Mouse (Mus musculus) liver, embryonic 13.5 days (tissue): ENCODE data around the gene Gbf1. TPM values are rescaled to one million over a fixed set of nuclear protein-coding genes. Genes with fewer than 3 reads are reported as not detected.

Experiments used
- ATAC-seq: fragments of 200-750 bp; cut with Nextera tagmentation; 2 replicates; pipeline ENCODE4 v1.8.0; 2017; ENCODE audit warnings: low read depth, mild to moderate bottlenecking, moderate number of reproducible peaks, moderate library complexity
- DNase-seq: peaks from one replicate; pipeline ENCODE4 v3.0.0; 2022
- H3K27ac ChIP-seq: fragments of 300-500 bp; sonication (generic); 2 replicates; pipeline ENCODE4 v1.5.1; 2015; ENCODE audit warnings: moderate library complexity, mild to moderate bottlenecking, inconsistent platforms
- H3K27me3 ChIP-seq: fragments of 300-500 bp; sonication (generic); 2 replicates; pipeline ENCODE4 v1.6.1; 2015; ENCODE audit warnings: mild to moderate bottlenecking, inconsistent platforms
- H3K36me3 ChIP-seq: fragments of 300-500 bp; sonication (generic); 2 replicates; pipeline ENCODE4 v1.6.1; 2015; ENCODE audit warnings: mild to moderate bottlenecking, inconsistent platforms
- H3K4me1 ChIP-seq: fragments of 300-500 bp; sonication (generic); replicated peaks from 2 replicates; pipeline ENCODE4 v1.6.1; 2015; ENCODE audit warnings: inconsistent platforms
- H3K4me2 ChIP-seq: fragments of 300-500 bp; sonication (generic); 2 replicates; pipeline ENCODE4 v1.6.1; 2015; ENCODE audit warnings: inconsistent platforms, mild to moderate bottlenecking, moderate library complexity
- H3K4me3 ChIP-seq: fragments of 300-500 bp; sonication (generic); replicated peaks from 2 replicates; pipeline ENCODE4 v1.5.1; 2015; ENCODE audit warnings: mild to moderate bottlenecking, inconsistent platforms
- H3K9ac ChIP-seq: fragments of 300-500 bp; sonication (generic); 2 replicates; pipeline ENCODE4 v1.6.1; 2015; ENCODE audit warnings: mild to moderate bottlenecking, inconsistent platforms
- H3K9me3 ChIP-seq: fragments of 300-500 bp; sonication (generic); replicated peaks from 2 replicates; pipeline ENCODE4 v1.6.1; 2016; ENCODE audit warnings: inconsistent platforms
- WGBS: fragments of 180-500 bp; shearing (Covaris S2); methylation state at CpG from one replicate; pipeline ENCODE4 v1.1.7; 2015; ENCODE audit not compliant: insufficient replicate concordance; 5-methylcytosine and 5-hydroxymethylcytosine counted together
- polyA plus RNA-seq: library from polyadenylated mRNA; unstranded; fragments of >200 nt; fragmentation: Nextera tagmentation; extraction: Ambion mirVana; gene quantifications from 2 replicates; pipeline ENCODE4 v1.2.1, GENCODE M21; 2015

The Gbf1 gene
- polyA plus RNA-seq, 1 experiment from 2014 or later: 20.1 TPM

DNA sequence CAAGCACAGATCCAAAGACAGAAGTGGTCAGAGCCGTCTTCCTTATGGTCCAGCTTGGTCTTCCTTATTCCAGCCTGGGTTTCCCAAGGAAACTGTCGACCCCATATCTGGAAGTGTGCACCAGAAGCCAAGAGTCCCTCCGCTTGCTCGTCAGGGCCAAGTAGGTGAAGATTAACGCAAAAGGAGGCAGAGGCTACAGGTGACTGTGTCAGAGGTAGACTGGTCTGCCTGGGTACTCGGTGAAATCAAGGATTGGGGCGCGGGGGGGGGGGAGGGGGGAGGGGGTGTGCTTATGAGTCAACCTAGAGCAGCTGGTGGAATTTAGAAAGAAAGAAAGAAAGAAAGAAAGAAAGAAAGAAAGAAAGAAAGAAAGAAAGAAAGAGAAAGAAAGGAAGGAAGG, 21.0 kb upstream of the Gbf1 start:
- no peak overlapping the region for H3K27ac ChIP-seq
- no peak for ATAC-seq
- peak overlapping the region; percentile 27 for H3K4me3 ChIP-seq
- H3K36me3 ChIP-seq: no peaks in the 10 kb centered on the region
- H3K27me3 ChIP-seq: peaks cover 74% of the 10 kb centered on the region
- peaks cover 17% of the 10 kb centered on the region for H3K4me1 ChIP-seq
- H3K4me2 ChIP-seq: peak overlapping the region; percentile 57
- 14% methylated on average over 8 of the region's 8 CpGs for WGBS
- no peak for DNase-seq
- no peaks in the 10 kb centered on the region for H3K9me3 ChIP-seq
- no peak overlapping the region for H3K9ac ChIP-seq

DNA sequence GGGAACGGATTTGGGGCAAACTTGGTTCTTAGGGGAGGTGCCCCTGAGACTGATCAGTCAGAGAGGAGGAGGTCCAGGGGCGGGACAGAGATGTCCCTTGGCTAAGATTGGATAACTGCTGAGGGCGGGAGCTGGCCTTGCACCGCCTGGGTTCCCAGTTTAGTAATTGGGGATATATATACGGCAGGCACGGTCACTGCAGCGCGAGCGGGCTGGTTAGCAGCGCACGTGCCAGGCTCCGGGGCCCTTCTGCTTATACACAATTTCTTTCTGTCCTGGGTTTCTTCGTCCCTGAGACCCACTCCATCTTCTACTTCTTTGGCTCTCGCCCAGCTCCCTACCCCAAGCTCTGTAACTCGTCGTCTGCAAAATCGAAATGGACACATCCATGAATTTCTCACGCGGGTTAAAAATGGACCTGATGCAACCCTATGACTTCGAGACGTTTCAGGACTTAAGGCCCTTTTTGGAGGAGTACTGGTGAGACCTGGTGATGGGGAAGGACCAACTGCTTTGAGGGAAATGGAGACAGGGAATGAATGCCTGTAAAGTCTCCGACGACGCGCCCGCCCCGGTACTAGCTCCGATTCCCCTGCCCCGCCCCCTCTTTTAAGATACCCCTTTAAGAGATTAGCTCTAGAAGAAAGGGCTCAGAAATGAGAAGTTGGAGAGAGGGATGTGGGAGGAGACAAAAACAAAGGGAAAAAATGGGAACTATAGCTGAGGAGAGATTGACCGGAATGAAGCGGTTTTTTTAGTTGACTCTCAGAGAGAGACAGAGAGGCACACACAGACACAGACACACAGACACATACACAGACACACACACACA, 20.4 kb upstream of the Gbf1 start, which contains the start of gene Elovl3:
Gene Elovl3 (plus strand): TSS at position 204 of the 832 bp plus-strand sequence.
- Histone ChIP-seq H3K9ac (no peak within 1 kb of the TSS), H3K27me3 (peaks cover 80% of the 10 kb centered on the region), H3K4me2 (peak within 1 kb of the TSS; percentile 57), H3K27ac (no peak within 1 kb of the TSS), H3K36me3 (no peaks in the 10 kb centered on the region), H3K9me3 (no peaks in the 10 kb centered on the region), H3K4me3 (peak within 1 kb of the TSS; percentile 27), H3K4me1 (peaks cover 23% of the 10 kb centered on the region)
- DNase-seq (peak; percentile 26), ATAC-seq (peak; percentile 65)
- 2% methylated on average over 31 of the region's 31 CpGs for WGBS

DNA sequence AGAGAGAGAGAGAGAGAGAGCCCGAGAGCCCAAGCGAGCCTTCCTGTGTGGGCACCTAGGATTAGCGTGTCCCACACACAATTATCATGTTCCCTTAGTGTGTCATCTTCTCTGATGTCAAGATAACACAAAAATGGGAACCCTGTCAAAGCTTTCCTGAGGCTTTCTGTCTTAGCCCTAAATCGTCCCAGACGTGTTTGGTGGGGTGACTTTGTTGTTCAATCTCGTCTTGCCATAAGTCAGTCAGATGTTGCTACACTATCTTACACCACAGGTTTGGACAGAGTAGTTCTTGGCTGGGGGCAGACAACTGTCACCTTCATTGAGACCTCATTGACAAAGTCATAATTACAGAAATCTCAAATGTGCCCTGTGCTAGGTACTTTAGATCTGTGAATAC, 19.7 kb upstream of the Gbf1 start:
- H3K9ac ChIP-seq: no peak overlapping the region
- peaks cover 83% of the 10 kb centered on the region for H3K27me3 ChIP-seq
- ATAC-seq: no peak
- no peak overlapping the region for H3K4me3 ChIP-seq
- no peak overlapping the region for H3K27ac ChIP-seq
- no peak overlapping the region for H3K4me2 ChIP-seq
- no peaks in the 10 kb centered on the region for H3K9me3 ChIP-seq
- DNase-seq: no peak
- no peaks in the 10 kb centered on the region for H3K36me3 ChIP-seq
- H3K4me1 ChIP-seq: peaks cover 30% of the 10 kb centered on the region
- 27% methylated on average over 6 of the region's 6 CpGs for WGBS

DNA sequence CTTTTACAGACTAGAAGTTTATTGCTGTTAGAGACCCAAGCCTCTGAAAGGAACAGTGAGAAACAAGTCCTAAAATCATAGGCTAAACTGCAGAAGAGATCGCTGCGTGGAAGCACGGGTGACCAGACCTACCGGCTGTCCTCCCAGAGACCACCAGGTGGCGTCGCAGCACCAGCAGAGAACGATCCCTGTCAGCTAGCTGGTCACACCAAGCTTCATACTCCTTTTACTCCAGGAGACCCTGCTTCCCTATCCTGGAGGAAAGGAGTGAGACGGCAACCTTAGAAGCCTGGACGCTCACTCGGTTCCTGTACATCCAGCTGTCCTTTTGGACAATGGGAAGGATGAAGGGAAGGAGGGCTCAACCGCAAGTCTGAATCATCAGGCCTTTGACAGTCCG, 17.0 kb upstream of the Gbf1 start:
- H3K27ac ChIP-seq: no peak overlapping the region
- H3K4me2 ChIP-seq: peak overlapping the region; percentile 98
- H3K36me3 ChIP-seq: no peaks in the 10 kb centered on the region
- peaks cover 100% of the 10 kb centered on the region for H3K27me3 ChIP-seq
- peak overlapping the region; percentile 66 for H3K4me3 ChIP-seq
- peaks cover 33% of the 10 kb centered on the region for H3K4me1 ChIP-seq
- peak overlapping the region; percentile 63 for H3K9ac ChIP-seq
- H3K9me3 ChIP-seq: no peaks in the 10 kb centered on the region
- DNase-seq (peak; percentile 71), ATAC-seq (no peak)
- WGBS: 2% methylated on average over 12 of the region's 12 CpGs

DNA sequence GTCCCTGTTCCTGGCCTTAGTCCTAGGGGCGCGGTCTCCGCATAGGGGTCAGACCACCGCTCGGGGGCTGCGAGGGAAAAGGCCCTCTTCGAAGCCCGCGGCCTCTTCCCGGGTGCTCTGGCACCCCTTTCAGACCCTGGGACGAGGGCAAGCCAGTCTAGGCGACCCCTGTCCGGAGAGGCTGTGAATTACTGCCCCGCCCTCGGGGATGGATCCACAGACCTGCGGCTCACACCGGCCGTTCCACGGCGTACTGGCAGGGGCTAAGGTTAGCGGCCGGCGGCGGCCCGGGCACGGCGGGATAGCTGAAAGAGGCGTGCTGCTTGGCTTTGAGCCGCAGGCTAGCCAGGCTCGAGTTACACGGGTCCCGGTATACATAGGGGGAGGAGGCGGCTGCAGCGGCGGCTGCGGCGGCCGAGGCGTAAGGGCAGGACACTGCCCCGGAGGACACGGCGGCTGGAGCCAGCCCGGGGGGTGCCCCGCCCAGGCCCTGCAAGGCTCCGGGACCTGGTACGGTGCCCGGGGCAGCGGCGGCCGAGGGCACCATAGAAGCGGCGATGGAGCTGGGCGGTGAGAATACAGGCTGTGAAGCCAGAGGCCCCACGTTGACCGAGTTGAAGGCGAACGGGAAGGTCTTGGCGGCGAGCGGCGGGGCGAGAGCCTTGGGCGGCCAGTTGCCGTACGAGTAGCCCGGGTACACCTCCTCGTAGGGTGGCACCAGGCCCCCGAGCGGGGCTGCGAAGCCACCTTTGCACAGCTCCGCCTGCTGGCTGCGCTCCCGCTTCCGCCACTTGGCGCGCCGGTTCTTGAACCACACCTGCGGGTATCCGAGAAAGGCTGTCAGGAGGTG, 16.3 kb upstream of the Gbf1 start:
- no peaks in the 10 kb centered on the region for H3K36me3 ChIP-seq
- H3K27ac ChIP-seq: no peak overlapping the region
- peak; percentile 55 for ATAC-seq

DNA sequence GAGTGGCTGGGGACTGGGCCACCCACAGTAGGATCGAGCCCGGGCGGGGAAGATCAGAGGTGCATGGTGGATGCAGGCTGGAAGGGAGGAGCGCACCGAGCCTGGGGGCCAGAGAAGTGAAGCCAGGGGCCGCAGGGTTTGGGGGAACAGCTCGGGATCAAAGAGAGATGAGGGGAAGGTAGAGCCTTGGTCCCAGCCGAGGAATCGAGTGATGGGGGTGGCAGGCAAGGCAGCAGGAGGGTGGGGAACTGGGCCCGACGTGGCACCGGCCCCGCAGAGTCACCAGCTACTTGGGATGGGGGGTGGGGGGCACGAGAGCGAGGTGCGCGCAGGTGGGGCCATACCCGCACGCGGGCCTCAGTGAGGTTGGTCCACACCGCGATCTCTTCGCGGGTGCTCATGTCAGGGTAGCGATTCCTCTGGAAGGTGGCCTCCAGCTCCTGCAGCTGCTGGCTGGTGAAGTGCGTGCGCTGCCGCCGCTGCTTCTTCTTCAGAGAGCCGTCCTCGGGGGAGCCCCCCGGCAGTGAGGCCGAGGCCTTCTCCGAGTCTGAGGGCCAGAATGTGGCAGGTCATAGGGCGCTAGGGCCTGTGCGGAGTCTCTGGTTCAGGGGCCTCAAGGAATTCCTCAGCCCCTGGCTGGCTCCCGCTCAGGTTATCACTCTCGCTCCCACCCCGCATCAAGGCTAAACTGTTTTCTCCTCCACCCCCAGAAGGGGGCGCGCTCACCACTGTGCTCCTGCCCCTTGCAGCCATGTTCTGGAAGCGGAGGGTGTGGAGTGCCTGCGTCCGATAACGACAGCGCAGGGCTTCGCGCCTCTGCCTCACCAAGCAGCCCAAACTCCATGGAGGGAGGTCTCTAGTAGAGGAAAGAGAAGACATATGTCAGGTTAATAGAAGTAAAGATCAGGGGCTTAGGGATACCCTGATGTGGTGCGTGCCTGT, 15.4 kb upstream of the Gbf1 start:
- peak overlapping the region; percentile 98 for H3K4me2 ChIP-seq
- DNase-seq (peak; percentile 78), ATAC-seq (peak; percentile 77)
- WGBS: 3% methylated on average over 49 of the region's 49 CpGs
- H3K4me1 ChIP-seq: peaks cover 29% of the 10 kb centered on the region
- H3K4me3 ChIP-seq: peak overlapping the region; percentile 66
- no peaks in the 10 kb centered on the region for H3K9me3 ChIP-seq
- H3K36me3 ChIP-seq: no peaks in the 10 kb centered on the region
- H3K9ac ChIP-seq: peak overlapping the region; percentile 63
- H3K27ac ChIP-seq: no peak overlapping the region
- H3K27me3 ChIP-seq: peaks cover 100% of the 10 kb centered on the region

More for the DNA sequence above, 16.3 kb upstream of the Gbf1 start:
- 1% methylated on average over 79 of the region's 79 CpGs for WGBS
- peaks cover 33% of the 10 kb centered on the region for H3K4me1 ChIP-seq
- peak overlapping the region; percentile 63 for H3K9ac ChIP-seq
- H3K27me3 ChIP-seq: peaks cover 100% of the 10 kb centered on the region
- H3K4me3 ChIP-seq: peak overlapping the region; percentile 66
- peak overlapping the region; percentile 98 for H3K4me2 ChIP-seq
- peak; percentile 26 for DNase-seq
- H3K9me3 ChIP-seq: no peaks in the 10 kb centered on the region

DNA sequence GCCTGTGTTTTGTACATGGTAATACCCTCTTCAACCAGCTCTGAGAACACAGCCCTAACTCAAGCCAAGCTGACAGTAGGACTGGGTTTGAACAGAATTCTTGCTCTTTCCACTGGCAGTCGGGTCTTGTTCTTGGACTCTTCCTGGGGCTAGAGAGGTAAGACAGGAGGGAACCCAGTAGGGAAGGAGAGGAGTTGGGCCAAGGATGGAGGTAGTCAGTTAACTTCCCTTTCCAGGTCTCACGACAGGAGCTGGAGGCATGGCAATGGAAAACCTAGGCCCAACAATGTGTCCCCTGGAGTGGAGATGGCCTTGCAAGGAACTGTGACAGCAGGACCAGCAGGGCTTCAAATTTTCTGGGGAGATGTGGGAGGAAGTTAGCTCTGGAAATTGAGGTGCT, 12.0 kb upstream of the Gbf1 start:
- H3K4me1 ChIP-seq: peaks cover 25% of the 10 kb centered on the region
- ATAC-seq (no peak), DNase-seq (no peak)
- no peak overlapping the region for H3K4me2 ChIP-seq
- H3K36me3 ChIP-seq: no peaks in the 10 kb centered on the region
- H3K9me3 ChIP-seq: no peaks in the 10 kb centered on the region
- H3K9ac ChIP-seq: no peak overlapping the region
- 51% methylated on average over 2 of the region's 2 CpGs for WGBS
- H3K27me3 ChIP-seq: peaks cover 100% of the 10 kb centered on the region
- H3K27ac ChIP-seq: no peak overlapping the region
- H3K4me3 ChIP-seq: no peak overlapping the region

DNA sequence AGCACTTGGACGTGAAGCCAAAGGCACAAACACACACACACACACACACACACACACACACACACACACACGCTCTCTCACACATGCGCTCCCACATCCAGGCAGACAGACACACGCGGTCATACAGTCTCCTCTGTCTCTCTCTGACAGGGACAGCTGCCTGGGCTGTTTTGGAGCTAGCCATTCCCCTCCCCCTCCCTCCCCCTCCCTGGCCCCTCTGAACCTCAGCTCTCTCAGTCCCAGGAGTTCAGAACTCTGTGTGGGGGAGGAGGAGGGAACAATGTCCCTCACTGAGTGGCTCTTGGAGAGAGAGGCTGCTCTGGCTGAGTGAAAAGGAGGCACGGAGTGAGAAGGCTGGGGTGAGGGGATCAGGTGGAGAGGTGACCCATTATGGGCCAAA, 11.2 kb upstream of the Gbf1 start:
- DNase-seq (no peak), ATAC-seq (no peak)
- Histone ChIP-seq H3K9ac (no peak overlapping the region), H3K4me2 (no peak overlapping the region), H3K27me3 (peaks cover 100% of the 10 kb centered on the region), H3K36me3 (no peaks in the 10 kb centered on the region), H3K4me1 (peaks cover 18% of the 10 kb centered on the region), H3K4me3 (no peak overlapping the region), H3K27ac (no peak overlapping the region), H3K9me3 (no peaks in the 10 kb centered on the region)
- WGBS: 43% methylated on average over 6 of the region's 6 CpGs

DNA sequence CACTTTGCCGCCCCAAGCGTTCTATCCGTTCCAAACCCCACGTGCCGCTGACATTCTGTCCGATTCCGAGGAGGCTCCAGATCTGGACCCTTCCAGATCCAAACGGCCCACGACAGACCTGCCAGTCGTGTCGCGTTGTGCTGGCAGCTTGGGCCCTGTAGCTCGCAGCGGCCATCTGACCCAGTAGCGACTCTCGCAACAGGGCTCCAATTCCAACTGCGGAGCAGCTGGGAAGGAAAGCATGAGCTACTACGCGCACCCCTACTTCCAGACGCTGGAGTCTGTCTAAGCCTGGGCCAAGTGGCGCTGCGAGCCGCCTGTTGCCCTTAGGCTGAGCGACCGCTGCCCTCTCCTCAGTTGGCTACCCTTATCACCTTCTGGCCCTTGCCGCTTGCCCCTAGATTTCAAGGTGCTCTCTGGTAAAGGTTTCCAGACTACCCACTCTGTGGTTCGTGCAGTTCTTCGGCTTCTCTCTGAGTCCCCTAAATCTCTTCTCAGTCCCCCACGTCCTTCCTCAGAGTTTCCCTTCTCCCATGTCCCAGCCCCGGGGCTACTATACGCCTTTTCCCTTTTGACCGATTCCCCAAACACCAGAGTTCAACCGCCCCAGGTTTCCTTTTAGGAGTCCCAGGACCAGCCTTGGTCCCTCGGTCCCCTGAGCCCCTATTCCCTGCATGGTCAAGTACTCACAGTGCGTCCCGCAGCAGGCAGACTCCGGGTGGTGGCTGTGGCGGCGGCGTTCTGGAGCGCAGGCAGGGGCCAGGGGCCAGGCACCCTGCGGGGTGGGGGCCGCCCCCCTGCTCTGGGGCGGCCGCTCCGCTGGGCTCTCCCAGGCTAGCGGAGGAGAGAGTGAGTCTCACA, 4.6 kb upstream of the Gbf1 start, which contains the start of gene Pitx3:
Gene Pitx3 (minus strand): TSS at position 816 of the 861 bp plus-strand sequence.
- WGBS: 2% methylated on average over 45 of the region's 47 CpGs
- no peaks in the 10 kb centered on the region for H3K36me3 ChIP-seq
- H3K4me3 ChIP-seq: peak within 1 kb of the TSS; percentile 63
- no peak within 1 kb of the TSS for H3K27ac ChIP-seq
- DNase-seq (no peak), ATAC-seq (no peak)
- peak within 1 kb of the TSS; percentile 89 for H3K4me2 ChIP-seq
- H3K27me3 ChIP-seq: peaks cover 84% of the 10 kb centered on the region
- H3K9ac ChIP-seq: peak within 1 kb of the TSS; percentile 36; the same call in 1 of the 2 replicates
- no peaks in the 10 kb centered on the region for H3K9me3 ChIP-seq
- H3K4me1 ChIP-seq: peaks cover 24% of the 10 kb centered on the region

DNA sequence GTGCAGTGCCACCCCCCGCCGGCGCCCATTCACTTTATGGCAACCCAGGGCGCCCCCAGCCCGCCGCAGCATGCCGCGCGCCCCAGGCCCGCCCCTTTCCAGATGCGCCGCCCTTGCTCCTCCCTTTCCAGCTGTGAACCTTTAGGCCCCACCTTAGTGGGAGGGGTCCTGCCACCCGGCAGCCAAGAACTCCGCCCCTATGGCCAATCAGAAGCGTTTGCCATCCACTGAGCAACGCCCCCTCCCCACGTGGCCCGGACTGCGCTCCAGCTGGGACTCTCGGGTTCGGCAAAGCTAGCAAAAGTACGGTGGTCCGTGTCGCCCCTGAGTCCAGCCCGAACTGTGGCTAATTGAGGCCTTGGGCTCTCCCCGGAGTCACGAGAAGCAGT, 3.9 kb upstream of the Gbf1 start:
- Histone ChIP-seq H3K27ac (no peak overlapping the region), H3K4me3 (peak overlapping the region; percentile 63), H3K4me2 (peak overlapping the region; percentile 89), H3K36me3 (no peaks in the 10 kb centered on the region), H3K27me3 (peaks cover 78% of the 10 kb centered on the region), H3K9me3 (no peaks in the 10 kb centered on the region), H3K4me1 (peaks cover 30% of the 10 kb centered on the region), H3K9ac (peak overlapping the region; percentile 36; the same call in 1 of the 2 replicates)
- ATAC-seq (peak; percentile 52), DNase-seq (peak; percentile 87)
- WGBS: under 1% methylated on average over 27 of the region's 27 CpGs
